In genomic region chr17:84510355-84510754, GRCm38 (mm10) we compare ENCODE assay signal across 9 mouse cellular contexts. TPM values are rescaled to one million over a fixed set of nuclear protein-coding genes. Genes with fewer than 3 reads are reported as not detected.
DNase-seq lines count a peak whose midpoint lies in the region; ATAC-seq lines count a peak whose summit lies in the region.
"Had no signal": no experiment of that assay in that cellular context is flagged by ENCODE, and none has a peak within 500 bp of the region (broad histone marks: within the 10 kb centered on the region; RNA-seq: fewer than 3 reads in every experiment).

No protein-coding gene starts in this region.

- H3K4me1 ChIP-seq in stomach, embryonic 15.5 days = 0 out of 2 replicates have a peak, but pooled peaks cover 6% of the 10 kb centered on the region

- intact Hi-C loops in heart, postnatal 36 days (cut with DNase I) = no loop called here

- WGBS in stomach, embryonic 15.5 days = 19% methylated on average over 5 of the region's 5 CpGs

- no peak overlapping the region for H3K4me3 ChIP-seq in stomach, embryonic 15.5 days (replicated peaks)

- no peak overlapping the region for H3K4me2 ChIP-seq in stomach, embryonic 15.5 days

- DNase-seq in cerebellum, postnatal 14 days = peak; percentile 11 to 31
- DNase-seq in cerebellum, postnatal 36 days = no peak
- DNase-seq in testis, postnatal 14 days (ENCODE audit: low spot score) = peak; percentile 30
- no peak for DNase-seq in testis, postnatal 10 days (ENCODE audit: low spot score)
- DNase-seq in heart, postnatal 36 days = peak; percentile 15 to 41
- peak; percentile 74 to 78 for DNase-seq in left cerebral cortex, adult 9 months (ENCODE audit: low spot score in 2 of 2)

- H3K9me3 ChIP-seq in stomach, embryonic 15.5 days = no peaks in the 10 kb centered on the region

- peak; percentile 15; the same call in 1 of the 2 replicates for ATAC-seq in stomach, embryonic 15.5 days (ENCODE audit: insufficient read depth, low FRiP score, low read depth)
- no peak for ATAC-seq in megakaryocyte progenitor cell, adult 5-6 weeks (replicated peaks; ENCODE audit: poor library complexity)

- peak overlapping the region; percentile 87 for H3K27ac ChIP-seq in stomach, embryonic 15.5 days

- no peaks in the 10 kb centered on the region for H3K27me3 ChIP-seq in stomach, embryonic 15.5 days (replicated peaks)

- H3K9ac ChIP-seq in stomach, embryonic 15.5 days = no peak overlapping the region

- no peaks in the 10 kb centered on the region for H3K36me3 ChIP-seq in stomach, embryonic 15.5 days

RNA-seq across cellular contexts. Expression of gene Plekhh2, which starts 1.3 kb away (rescaled TPM):
- 1 to 10 TPM; 2.9 TPM for total RNA-seq in heart, postnatal 36 days (2021)
- polyA plus RNA-seq in stomach, embryonic 15.5 days (2015; fragmentation: Nextera tagmentation; extraction: Ambion mirVana) = 7.8 and 10.1 TPM in 2 replicates
- total RNA-seq in megakaryocyte progenitor cell, adult 5-6 weeks (2015) = 0.44 and 0.81 TPM in 2 replicates
- total RNA-seq in megakaryocyte progenitor cell, adult 5-6 weeks (2017) = 0.25 and 0.27 TPM in 2 replicates
- total RNA-seq: common myeloid progenitor, adult 5-6 weeks had no signal

RNA-seq across cellular contexts. Expression of gene Thada, which starts 44.4 kb away (rescaled TPM):
- total RNA-seq in heart, postnatal 36 days (2021) = 1 to 10 TPM; 7.3 to 9.1 TPM
- polyA plus RNA-seq in stomach, embryonic 15.5 days (2015; fragmentation: Nextera tagmentation; extraction: Ambion mirVana) = 7.8 TPM in 2 replicates
- total RNA-seq in megakaryocyte progenitor cell, adult 5-6 weeks (2015) = 28.2 and 32.7 TPM in 2 replicates
- 27.1 and 33.8 TPM in 2 replicates for total RNA-seq in megakaryocyte progenitor cell, adult 5-6 weeks (2017)

Comparison
In these comparisons a context has a peak if more than half of its experiments do, and no peak if none do; other contexts are left out.
1. DNase-seq: peak in cerebellum, postnatal 14 days (2 of 2), testis, postnatal 14 days (single experiment), heart, postnatal 36 days (2 of 2) and left cerebral cortex, adult 9 months (2 of 2); none in cerebellum, postnatal 36 days (0 of 2) and testis, postnatal 10 days (single experiment).